Mouse (Mus musculus) erythroblast, embryonic 14.5 days (primary cell): ENCODE measurements around the gene Actn4.

Experiments used
- GATA1 ChIP-seq: IDR thresholded peaks from 2 replicates; pipeline ENCODE4 v1.6.1; 2012; ENCODE audit warnings: low read length, inconsistent platforms, mixed read lengths
- TAL1 ChIP-seq: IDR thresholded peaks from 3 replicates; pipeline ENCODE4 v1.6.1; 2012; ENCODE audit warnings: low read length, inconsistent platforms, mixed read lengths

DNA sequence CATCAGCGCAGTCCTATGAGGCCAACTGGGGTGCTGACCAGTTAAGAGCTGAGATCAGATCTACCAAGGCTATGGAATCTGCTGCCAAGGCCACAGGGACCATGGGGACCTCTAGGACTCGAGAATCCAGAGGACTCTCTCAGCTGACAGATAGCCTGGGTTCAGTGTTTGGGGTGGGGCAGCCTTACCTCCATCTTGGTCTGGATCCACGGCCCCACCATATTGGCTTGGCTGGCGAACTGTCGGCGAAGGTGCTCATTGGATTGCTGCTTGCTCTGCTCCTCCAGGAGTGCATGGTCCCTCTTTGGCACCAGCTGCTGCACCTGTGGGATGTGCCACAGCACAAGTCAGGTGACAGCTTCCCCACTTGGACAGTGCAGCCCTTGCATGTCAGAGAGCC lies 64.5 kb downstream of the Actn4 start:
- TF ChIP-seq GATA1 = no peak
- no peak for TF ChIP-seq TAL1
